Mouse (Mus musculus) limb, embryonic 13.5 days (tissue): ENCODE measurements around the gene Lrrc8b. TPM values are rescaled to one million over a fixed set of nuclear protein-coding genes. Genes with fewer than 3 reads are reported as not detected.

Source experiments
- ATAC-seq: fragments of 200-750 bp; cut with Nextera tagmentation; 2 replicates; pipeline ENCODE4 v1.8.0; 2017; ENCODE audit warnings: low read depth, moderate number of reproducible peaks, moderate TSS enrichment; ENCODE audit not compliant: low FRiP score
- H3K27ac ChIP-seq: fragments of 300-500 bp; sonication (generic); 2 replicates; pipeline ENCODE4 v1.5.1; 2015; ENCODE audit warnings: inconsistent platforms, mild to moderate bottlenecking, moderate library complexity
- H3K27me3 ChIP-seq: fragments of 300-500 bp; sonication (generic); 2 replicates; pipeline ENCODE4 v1.6.1; 2015; ENCODE audit warnings: mild to moderate bottlenecking, inconsistent platforms
- H3K36me3 ChIP-seq: fragments of 300-500 bp; sonication (generic); 2 replicates; pipeline ENCODE4 v1.6.1; 2015; ENCODE audit warnings: inconsistent platforms, mild to moderate bottlenecking, moderate library complexity
- H3K4me1 ChIP-seq: fragments of 300-500 bp; sonication (generic); 2 replicates; pipeline ENCODE4 v1.6.1; 2015; ENCODE audit warnings: inconsistent platforms
- H3K4me2 ChIP-seq: fragments of 300-500 bp; sonication (generic); replicated peaks from 2 replicates; pipeline ENCODE4 v1.6.1; 2015; ENCODE audit warnings: inconsistent platforms, mild to moderate bottlenecking, moderate library complexity
- H3K4me3 ChIP-seq: fragments of 300-500 bp; sonication (generic); 2 replicates; pipeline ENCODE4 v1.5.1; 2015; ENCODE audit warnings: moderate library complexity, mild to moderate bottlenecking, inconsistent platforms
- H3K9ac ChIP-seq: fragments of 300-500 bp; sonication (generic); 2 replicates; pipeline ENCODE4 v1.6.1; 2015; ENCODE audit warnings: mild to moderate bottlenecking, inconsistent platforms
- H3K9me3 ChIP-seq: fragments of 300-500 bp; sonication (generic); 2 replicates; pipeline ENCODE4 v1.6.1; 2016; ENCODE audit warnings: inconsistent platforms
- whole genome bisulfite sequencing: fragments of 180-500 bp; shearing (Covaris S2); methylation state at CpG from one replicate; pipeline ENCODE4 v1.1.7; 2015; 5-methylcytosine and 5-hydroxymethylcytosine counted together
- polyA plus RNA-seq: library from polyadenylated mRNA; unstranded; fragments of >200 nt; fragmentation: Nextera tagmentation; extraction: Ambion mirVana; gene quantifications from 2 replicates; pipeline ENCODE4 v1.2.1, GENCODE M21; 2015

Gene Lrrc8b
- polyA plus RNA-seq, 1 experiment from 2014 or later = 3.2 TPM

DNA sequence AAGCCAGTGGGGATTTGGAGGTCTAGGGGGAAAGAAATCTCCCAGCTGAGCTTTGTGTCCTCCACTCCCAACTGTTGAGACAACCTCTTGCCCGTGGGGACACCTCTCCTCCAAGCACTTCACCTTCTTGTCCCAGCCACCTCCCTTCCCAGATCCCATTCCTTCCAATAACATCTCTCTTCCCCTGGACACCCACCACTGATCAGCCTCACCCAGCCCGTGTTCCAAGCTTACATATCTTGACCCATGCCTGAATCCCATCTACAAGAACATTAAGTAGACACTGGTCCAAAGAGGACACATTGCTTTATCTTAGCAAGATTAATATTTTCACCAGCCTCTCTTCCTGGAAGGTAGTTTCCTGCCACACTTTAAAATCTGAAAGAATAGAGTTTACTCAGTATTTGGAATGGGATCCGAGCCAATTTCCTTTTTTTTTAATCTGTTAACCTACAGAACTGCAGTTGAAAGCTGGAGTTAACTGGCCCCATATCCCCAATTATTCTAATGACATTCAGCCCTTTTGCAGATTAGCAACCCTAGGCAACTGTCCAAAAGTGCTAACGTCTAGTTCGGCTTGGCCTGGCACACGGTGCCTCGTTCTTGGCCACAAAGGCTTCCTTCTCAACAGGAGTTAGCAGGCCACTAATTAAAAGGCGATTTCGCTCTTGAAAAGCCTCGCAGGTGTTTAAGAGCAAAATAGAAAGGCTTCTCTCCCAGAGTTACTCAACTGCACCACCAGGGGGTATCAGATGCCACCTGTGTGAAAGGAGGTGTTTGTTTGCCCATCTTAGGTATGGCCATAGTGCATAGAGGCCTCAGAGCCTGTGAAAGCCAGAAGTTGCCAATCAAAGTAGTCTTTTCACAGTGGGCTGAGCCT is 77.0 kb downstream of the Lrrc8b start:
- H3K27ac ChIP-seq = peak overlapping the region; percentile 28; the same call in 1 of the 2 replicates
- peaks cover 13% of the 10 kb centered on the region for H3K27me3 ChIP-seq
- peaks cover 60% of the 10 kb centered on the region for H3K4me1 ChIP-seq
- no peak overlapping the region for H3K9ac ChIP-seq
- 30% methylated on average over 10 of the region's 10 CpGs for WGBS
- ATAC-seq = peak; percentile 55; the same call in 1 of the 2 replicates
- H3K9me3 ChIP-seq = no peaks in the 10 kb centered on the region
- H3K4me2 ChIP-seq = no peak overlapping the region
- no peaks in the 10 kb centered on the region for H3K36me3 ChIP-seq
- no peak overlapping the region for H3K4me3 ChIP-seq

DNA sequence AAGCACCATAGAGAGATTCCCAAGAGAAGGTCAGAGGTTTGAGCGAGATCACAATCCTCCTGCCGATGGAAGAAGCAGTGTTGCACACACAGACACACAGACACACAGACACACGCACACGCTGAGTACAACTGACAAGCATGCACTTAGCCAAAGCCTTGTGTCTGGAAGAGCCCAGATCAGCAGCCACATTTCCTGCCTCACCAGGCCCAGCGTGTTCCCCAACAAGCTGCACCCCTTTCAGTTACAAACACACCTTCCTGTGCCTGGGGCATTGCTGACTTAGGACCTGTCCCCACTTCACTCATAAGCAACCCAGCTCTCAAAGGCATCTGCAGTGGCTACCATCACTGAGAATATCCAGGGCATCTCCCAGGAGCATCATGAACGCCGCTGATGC is 77.8 kb downstream of the Lrrc8b start:
- Histone ChIP-seq H3K4me1 (peaks cover 67% of the 10 kb centered on the region), H3K27me3 (peaks cover 13% of the 10 kb centered on the region), H3K36me3 (no peaks in the 10 kb centered on the region), H3K4me2 (no peak overlapping the region), H3K9ac (no peak overlapping the region; the same call in 1 of the 2 replicates), H3K9me3 (no peaks in the 10 kb centered on the region), H3K4me3 (no peak overlapping the region), H3K27ac (no peak overlapping the region)
- 82% methylated on average over 7 of the region's 7 CpGs for WGBS
- no peak for ATAC-seq

DNA sequence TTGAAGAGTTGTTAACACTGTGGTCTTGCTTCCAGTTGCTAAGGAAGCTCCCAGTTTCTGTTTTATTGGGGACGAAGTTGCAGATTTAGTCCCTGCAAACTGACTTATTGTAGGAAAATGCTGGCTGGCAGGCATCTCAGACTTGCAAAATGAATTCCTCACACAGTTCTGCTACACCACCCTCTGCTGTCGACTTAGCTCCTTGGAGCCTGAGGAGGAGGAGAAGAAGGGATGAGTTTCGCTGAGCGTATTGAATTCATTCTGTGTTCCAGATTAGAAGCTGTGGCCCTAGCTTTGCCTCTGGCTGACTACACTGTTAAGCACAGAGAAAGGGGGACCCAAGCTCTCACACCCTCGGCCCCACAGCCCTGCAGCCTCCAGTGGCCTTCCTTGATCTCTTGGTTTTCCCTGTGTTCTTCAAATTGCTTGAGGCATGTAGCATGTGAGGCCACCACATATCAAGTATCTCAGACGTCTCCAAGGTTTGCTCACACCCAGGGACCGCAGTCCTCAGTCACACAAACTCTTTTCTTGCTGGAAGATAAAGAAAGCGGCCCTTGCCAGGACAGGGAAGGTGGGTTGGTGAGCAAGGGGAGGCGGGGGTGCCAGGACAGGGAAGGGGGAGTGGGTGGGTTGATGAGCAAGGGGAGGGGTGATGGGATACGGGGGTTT is 78.8 kb downstream of the Lrrc8b start:
- Histone ChIP-seq H3K9ac (no peak overlapping the region), H3K27me3 (peaks cover 13% of the 10 kb centered on the region), H3K4me3 (no peak overlapping the region), H3K36me3 (no peaks in the 10 kb centered on the region), H3K4me1 (peaks cover 75% of the 10 kb centered on the region), H3K27ac (no peak overlapping the region), H3K9me3 (no peaks in the 10 kb centered on the region), H3K4me2 (0 out of 2 replicates have a peak overlapping the region, but pooled peaks have one; percentile 58)
- WGBS = 49% methylated on average over 10 of the region's 10 CpGs
- ATAC-seq = no peak

DNA sequence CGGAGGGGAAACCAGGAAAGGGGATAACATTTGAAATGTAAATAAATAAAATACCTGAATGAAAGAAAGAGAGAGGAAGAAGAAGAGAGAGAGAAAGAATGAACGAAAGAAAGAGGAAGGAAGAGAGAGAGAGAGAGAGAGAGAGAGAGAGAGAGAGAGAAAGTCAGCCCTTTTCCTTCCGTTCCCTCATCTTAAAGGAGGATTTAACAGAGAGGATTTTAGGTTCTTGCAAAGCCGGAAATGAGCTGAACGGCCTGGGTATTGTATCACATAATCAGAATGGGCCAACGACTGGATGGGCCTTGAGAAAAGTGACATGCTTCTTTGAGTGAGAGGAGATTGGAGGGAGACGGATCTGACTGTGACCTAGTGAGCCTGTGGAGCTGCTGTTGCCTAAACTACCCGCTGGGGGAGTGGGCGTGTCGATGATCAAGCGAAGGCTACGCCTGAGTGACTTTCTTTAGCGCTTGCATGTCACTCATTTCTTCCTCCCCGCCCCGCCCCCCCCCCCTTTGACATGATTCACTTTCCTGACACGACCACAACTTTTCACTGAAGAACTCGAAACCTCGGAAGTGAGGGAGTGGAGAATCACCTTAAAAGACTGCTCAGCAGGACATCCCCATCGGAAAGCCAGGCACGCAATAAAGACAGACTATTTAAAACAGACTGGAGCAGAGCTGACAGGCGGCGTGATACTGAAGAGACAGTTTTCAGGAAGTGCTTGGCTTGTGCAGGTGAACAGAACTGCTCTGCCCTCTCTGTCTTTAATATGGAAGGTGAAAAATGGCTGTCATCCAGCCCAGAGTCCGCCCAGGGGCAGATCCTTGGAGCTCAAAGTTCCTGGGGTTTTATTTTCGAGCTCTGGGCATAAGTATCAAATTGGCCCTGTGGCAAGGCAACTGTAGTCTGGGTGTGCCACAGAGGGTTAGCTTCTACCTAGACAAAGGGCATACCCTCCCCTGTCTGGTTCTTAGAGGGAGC is 79.6 kb downstream of the Lrrc8b start:
- peaks cover 77% of the 10 kb centered on the region for H3K4me1 ChIP-seq
- H3K27me3 ChIP-seq = peaks cover 13% of the 10 kb centered on the region
- no peaks in the 10 kb centered on the region for H3K9me3 ChIP-seq
- H3K4me2 ChIP-seq = peak overlapping the region; percentile 58
- H3K9ac ChIP-seq = peak overlapping the region; percentile 31; the same call in 1 of the 2 replicates
- 7% methylated on average over 24 of the region's 24 CpGs for WGBS
- peak; percentile 68; the same call in 1 of the 2 replicates for ATAC-seq
- no peaks in the 10 kb centered on the region for H3K36me3 ChIP-seq
- H3K4me3 ChIP-seq = peak overlapping the region; percentile 30
- H3K27ac ChIP-seq = no peak overlapping the region

DNA sequence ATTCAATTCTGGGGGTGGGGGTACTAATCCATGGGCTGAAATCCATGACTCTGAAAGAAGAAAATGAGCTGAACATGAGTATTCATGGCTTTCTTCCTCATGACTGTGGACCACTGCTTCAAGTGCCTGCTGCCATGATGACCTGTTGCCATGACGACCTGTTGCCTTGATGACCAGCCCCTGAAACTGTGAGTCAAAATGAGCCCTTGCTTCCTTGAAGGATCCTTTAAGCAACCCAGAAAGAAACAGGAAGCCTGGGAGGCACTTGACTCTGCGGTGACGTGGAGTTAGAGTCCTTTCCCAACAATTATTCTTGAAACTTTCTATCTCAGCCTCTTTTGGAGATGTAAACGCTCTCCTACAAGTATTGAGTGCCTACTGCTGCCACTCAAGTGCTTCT is 80.6 kb downstream of the Lrrc8b start:
- no peak for ATAC-seq
- Histone ChIP-seq H3K4me2 (no peak overlapping the region), H3K36me3 (no peaks in the 10 kb centered on the region), H3K9ac (no peak overlapping the region), H3K27me3 (peaks cover 13% of the 10 kb centered on the region), H3K4me3 (no peak overlapping the region), H3K27ac (no peak overlapping the region), H3K4me1 (peaks cover 75% of the 10 kb centered on the region), H3K9me3 (no peaks in the 10 kb centered on the region)
- WGBS = 88% methylated on average over 4 of the region's 4 CpGs

DNA sequence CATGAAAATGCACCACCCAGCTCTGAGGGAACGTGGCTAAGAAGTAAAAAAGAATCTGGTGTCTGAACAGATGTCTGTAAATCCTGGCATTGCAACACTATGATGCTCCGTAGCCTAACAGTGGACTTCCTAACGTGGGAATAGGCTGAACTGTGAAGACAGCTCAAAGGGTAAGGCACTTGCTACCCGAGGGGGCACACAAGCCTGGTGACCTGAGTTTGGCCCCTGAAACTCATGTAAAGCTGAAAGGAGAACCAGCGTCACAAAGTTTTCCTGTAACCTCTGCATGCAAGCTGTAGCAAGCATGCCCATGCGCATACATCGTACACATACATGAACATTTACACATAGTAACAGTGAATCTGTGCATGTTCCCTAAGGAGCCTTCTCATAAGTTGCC is 81.0 kb downstream of the Lrrc8b start:
- Histone ChIP-seq H3K9ac (no peak overlapping the region), H3K27ac (no peak overlapping the region), H3K4me1 (peaks cover 71% of the 10 kb centered on the region), H3K4me3 (no peak overlapping the region), H3K36me3 (no peaks in the 10 kb centered on the region), H3K4me2 (no peak overlapping the region), H3K9me3 (no peaks in the 10 kb centered on the region), H3K27me3 (peaks cover 13% of the 10 kb centered on the region)
- no peak for ATAC-seq
- WGBS = 81% methylated on average over 7 of the region's 7 CpGs

DNA sequence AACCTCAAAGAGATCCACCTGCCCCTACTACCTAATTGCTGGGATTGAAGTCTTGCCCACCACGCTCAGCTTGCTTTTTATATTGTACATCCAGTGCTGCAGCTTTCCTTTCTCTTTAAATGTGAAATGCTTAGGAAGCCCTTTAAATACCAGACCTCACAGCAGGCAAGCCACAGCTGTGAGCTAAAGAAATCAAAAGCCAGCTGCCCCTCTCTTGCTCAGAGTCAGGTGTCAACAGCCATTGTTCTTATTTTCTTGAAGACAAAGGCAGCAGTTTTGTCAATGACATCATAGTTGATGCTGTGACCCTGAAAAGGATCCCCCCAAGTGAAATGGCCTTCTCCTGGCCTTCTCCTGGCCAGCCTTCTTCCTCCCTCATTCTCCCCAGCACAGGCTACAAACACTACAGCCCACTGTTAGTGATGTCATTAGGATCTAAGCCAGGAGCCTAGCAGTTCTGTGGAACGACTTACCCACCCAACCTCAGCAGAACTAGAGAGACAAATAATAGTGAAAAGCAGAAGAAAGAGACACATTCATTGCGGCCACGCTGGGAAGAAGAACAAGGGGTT is 82.9 kb downstream of the Lrrc8b start:
- Histone ChIP-seq H3K27me3 (peaks cover 13% of the 10 kb centered on the region), H3K27ac (peak overlapping the region; percentile 61)
- WGBS = 40% methylated on average over 4 of the region's 4 CpGs

DNA sequence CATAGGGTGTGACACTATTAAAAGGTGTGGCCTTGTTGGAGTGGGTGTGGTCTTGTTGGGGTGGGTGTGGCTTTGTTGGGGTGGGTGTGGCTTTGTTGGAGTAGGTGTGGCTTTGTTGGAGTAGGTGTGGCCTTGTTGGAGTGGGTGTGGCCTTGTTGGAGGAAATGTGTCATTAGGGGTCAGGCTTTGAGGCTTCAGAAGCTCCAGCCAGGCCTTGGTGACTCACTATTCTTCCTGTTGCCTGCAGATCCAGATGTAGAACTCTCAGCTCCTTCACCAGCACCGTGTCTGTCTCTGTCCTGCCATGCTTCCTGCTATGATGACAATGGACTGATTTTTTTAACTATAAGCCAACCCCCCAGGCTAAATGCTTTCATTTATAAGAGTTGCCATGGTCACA is 83.8 kb downstream of the Lrrc8b start:
- no peak overlapping the region for H3K9ac ChIP-seq
- no peaks in the 10 kb centered on the region for H3K36me3 ChIP-seq
- no peak overlapping the region for H3K4me2 ChIP-seq
- H3K27me3 ChIP-seq = peaks cover 12% of the 10 kb centered on the region
- no peak for ATAC-seq
- no peak overlapping the region for H3K27ac ChIP-seq
- no peaks in the 10 kb centered on the region for H3K9me3 ChIP-seq
- WGBS = 84% methylated on average over 1 of the region's 1 CpGs
- H3K4me3 ChIP-seq = no peak overlapping the region
- H3K4me1 ChIP-seq = peaks cover 43% of the 10 kb centered on the region

More for the DNA sequence above, 82.9 kb downstream of the Lrrc8b start:
- peak; percentile 49 for ATAC-seq
- Histone ChIP-seq H3K4me2 (no peak overlapping the region), H3K9me3 (no peaks in the 10 kb centered on the region), H3K36me3 (no peaks in the 10 kb centered on the region), H3K9ac (no peak overlapping the region), H3K4me3 (no peak overlapping the region), H3K4me1 (peaks cover 52% of the 10 kb centered on the region)

DNA sequence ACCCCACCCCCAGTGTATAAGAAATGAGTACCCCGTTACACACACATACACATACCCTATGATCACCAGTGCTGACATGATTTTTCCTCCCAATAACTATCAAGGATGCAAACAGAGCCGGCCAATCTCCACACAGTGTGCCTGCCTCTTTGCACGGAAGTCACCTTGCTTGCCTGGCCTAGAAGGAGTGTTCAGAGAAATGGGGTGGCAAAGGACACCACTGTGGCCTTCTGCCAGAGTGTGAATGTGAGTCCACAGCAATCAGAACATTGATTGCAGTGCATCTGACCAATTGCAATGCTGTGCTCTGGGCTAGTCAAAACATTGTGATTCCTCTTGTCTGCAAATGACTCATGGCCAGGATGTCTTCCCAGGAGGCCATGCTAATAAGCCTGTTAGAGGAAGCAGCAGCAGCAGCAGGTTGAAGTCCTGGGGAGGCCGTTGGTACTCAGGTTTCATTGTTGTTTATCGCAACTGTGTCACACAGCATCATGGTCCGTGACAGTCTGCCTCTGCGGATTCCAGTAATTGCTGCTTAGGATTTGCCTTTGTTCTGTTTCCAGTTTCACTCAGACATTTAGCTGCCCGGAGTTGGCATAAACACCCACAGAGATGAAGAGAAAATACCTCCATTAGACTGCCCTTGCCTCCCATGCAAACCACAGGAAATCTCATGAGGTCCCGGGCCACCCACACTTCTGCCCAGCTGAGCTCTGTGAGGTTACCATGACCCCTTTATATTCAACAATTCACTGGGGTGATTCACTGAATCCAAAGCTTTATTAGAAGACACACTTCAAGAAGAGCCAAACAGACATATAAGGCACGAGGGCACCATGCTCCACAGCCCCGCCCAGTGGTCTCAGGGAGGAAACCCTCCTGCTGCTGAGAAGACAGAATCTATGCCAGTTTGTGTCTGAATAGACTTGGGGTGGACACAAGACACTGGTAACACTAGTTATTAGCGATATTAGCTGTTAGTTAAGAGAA is 84.9 kb downstream of the Lrrc8b start:
- no peak overlapping the region for H3K4me2 ChIP-seq
- no peak overlapping the region for H3K27ac ChIP-seq
- 41% methylated on average over 12 of the region's 12 CpGs for WGBS

DNA sequence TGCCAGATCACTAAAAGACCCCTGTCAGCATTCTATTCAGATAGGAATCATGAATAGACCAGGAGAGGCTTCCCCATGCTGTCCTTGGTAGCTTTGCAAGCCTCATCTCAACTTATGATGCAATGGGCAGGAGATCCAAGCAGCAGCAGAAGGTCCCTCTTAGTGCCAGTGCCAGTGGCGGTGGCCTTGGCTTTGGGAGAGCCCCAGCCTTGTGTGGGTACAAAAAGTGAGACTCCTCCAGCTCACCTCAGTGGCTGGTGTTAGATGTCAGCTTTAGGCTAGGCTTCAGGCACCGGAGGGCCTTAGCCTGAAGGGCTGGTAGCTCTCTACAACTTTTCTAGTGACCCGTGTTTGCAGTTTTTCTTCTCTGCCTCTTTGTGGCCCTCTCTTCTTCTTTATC is 85.6 kb downstream of the Lrrc8b start:
- Histone ChIP-seq H3K4me3 (no peak overlapping the region), H3K27ac (no peak overlapping the region), H3K9ac (no peak overlapping the region), H3K36me3 (no peaks in the 10 kb centered on the region), H3K4me2 (no peak overlapping the region), H3K4me1 (peaks cover 27% of the 10 kb centered on the region), H3K9me3 (no peaks in the 10 kb centered on the region), H3K27me3 (peaks cover 9% of the 10 kb centered on the region; the same call in 1 of the 2 replicates)
- ATAC-seq = no peak
- 85% methylated on average over 3 of the region's 3 CpGs for WGBS

More for the DNA sequence above, 84.9 kb downstream of the Lrrc8b start:
- Histone ChIP-seq H3K4me3 (no peak overlapping the region), H3K36me3 (no peaks in the 10 kb centered on the region), H3K9me3 (no peaks in the 10 kb centered on the region), H3K4me1 (peaks cover 32% of the 10 kb centered on the region), H3K9ac (no peak overlapping the region), H3K27me3 (peaks cover 10% of the 10 kb centered on the region; the same call in 1 of the 2 replicates)
- no peak for ATAC-seq
